Mouse (Mus musculus): ENCODE results near the gene Haus8. TPM values are rescaled to one million over a fixed set of nuclear protein-coding genes. Genes with fewer than 3 reads are reported as not detected.
"Not testable (repeated sequence)": the region's sequence is repeated elsewhere in the genome, so short reads cannot be mapped to it uniquely, and the experiment has no call there.

Gene Haus8
- total RNA-seq (2021): 10 to 100 TPM; 12.8 to 17.8 TPM
- long read RNA-seq, experiment 1, transcript Haus8-201 (11 exons, 2,013 nt): major isoform, 5 of 8 reads
- long read RNA-seq, experiment 1, partial matches to known transcripts: 1 of 8 reads
- long read RNA-seq, experiment 1, other reads (novel, unspliced or antisense): 2 of 8 reads
- long read RNA-seq, experiment 2, transcript Haus8-201 (11 exons, 2,013 nt): major isoform, 7 of 10 reads
- long read RNA-seq, experiment 2, partial matches to known transcripts: 0 of 10 reads
- long read RNA-seq, experiment 2, other reads (novel, unspliced or antisense): 2 of 10 reads

- DNase-seq (ENCODE audit: low spot score in 2 of 2): peak; percentile 94 to 96
These were observed at the start of gene Haus8, which contains the start of gene Myo9b for GRCm38 (mm10) chr8:71272286-71273150. TSS of gene Haus8 (minus strand) at chr8:71272934. TSS of gene Myo9b (plus strand) at chr8:71272714.

- not testable (repeated sequence) for DNase-seq (ENCODE audit: low spot score in 2 of 2)
These were observed 47.0 kb upstream of the Haus8 start for GRCm38 (mm10) chr8:71319760-71320159.

GRCm38 (mm10) chr8:71318610-71319009 lies 45.9 kb upstream of the Haus8 start:
- DNase-seq (ENCODE audit: low spot score in 2 of 2): not testable (repeated sequence)

GRCm38 (mm10) chr8:71316486-71317031 lies 43.8 kb upstream of the Haus8 start:
- DNase-seq (ENCODE audit: low spot score in 2 of 2): no peak

- DNase-seq (ENCODE audit: low spot score in 2 of 2): no peak
These were observed 43.2 kb upstream of the Haus8 start for GRCm38 (mm10) chr8:71315972-71316371.

- DNase-seq (ENCODE audit: low spot score in 2 of 2): no peak
These were observed 41.2 kb upstream of the Haus8 start for GRCm38 (mm10) chr8:71313951-71314350.

GRCm38 (mm10) chr8:71312700-71313099 lies 40.0 kb upstream of the Haus8 start:
- DNase-seq (ENCODE audit: low spot score in 2 of 2): no peak

- no peak for DNase-seq (ENCODE audit: low spot score in 2 of 2)
These were observed 37.7 kb upstream of the Haus8 start for GRCm38 (mm10) chr8:71310446-71310845.

GRCm38 (mm10) chr8:71307913-71308312 lies 35.2 kb upstream of the Haus8 start:
- no peak for DNase-seq (ENCODE audit: low spot score in 2 of 2)

GRCm38 (mm10) chr8:71307371-71307770 lies 34.6 kb upstream of the Haus8 start:
- DNase-seq (ENCODE audit: low spot score in 2 of 2): no peak

GRCm38 (mm10) chr8:71305988-71306387 lies 33.3 kb upstream of the Haus8 start:
- no peak for DNase-seq (ENCODE audit: low spot score in 2 of 2)

- no peak for DNase-seq (ENCODE audit: low spot score in 2 of 2)
These were observed 30.9 kb upstream of the Haus8 start for GRCm38 (mm10) chr8:71303632-71304031.

- no peak for DNase-seq (ENCODE audit: low spot score in 2 of 2)
These were observed 30.1 kb upstream of the Haus8 start for GRCm38 (mm10) chr8:71302788-71303187.

- no peak for DNase-seq (ENCODE audit: low spot score in 2 of 2)
These were observed 27.0 kb upstream of the Haus8 start for GRCm38 (mm10) chr8:71299716-71300115.

GRCm38 (mm10) chr8:71297439-71297838 lies 24.7 kb upstream of the Haus8 start:
- no peak for DNase-seq (ENCODE audit: low spot score in 2 of 2)

- DNase-seq (ENCODE audit: low spot score in 2 of 2): no peak
These were observed 24.1 kb upstream of the Haus8 start for GRCm38 (mm10) chr8:71296784-71297183.

- no peak for DNase-seq (ENCODE audit: low spot score in 2 of 2)
These were observed 23.5 kb upstream of the Haus8 start for GRCm38 (mm10) chr8:71296188-71296621.

- DNase-seq (ENCODE audit: low spot score in 2 of 2): not testable (repeated sequence)
These were observed 21.2 kb upstream of the Haus8 start for GRCm38 (mm10) chr8:71293930-71294329.

- DNase-seq (ENCODE audit: low spot score in 2 of 2): no peak
These were observed 18.6 kb upstream of the Haus8 start for GRCm38 (mm10) chr8:71291351-71291750.

GRCm38 (mm10) chr8:71290911-71291310 lies 18.2 kb upstream of the Haus8 start:
- no peak for DNase-seq (ENCODE audit: low spot score in 2 of 2)

- no peak for DNase-seq (ENCODE audit: low spot score in 2 of 2)
These were observed 17.5 kb upstream of the Haus8 start for GRCm38 (mm10) chr8:71290211-71290610.

- no peak for DNase-seq (ENCODE audit: low spot score in 2 of 2)
These were observed 16.4 kb upstream of the Haus8 start for GRCm38 (mm10) chr8:71289098-71289497.

All from left cerebral cortex, adult 18-20 months (tissue).